In the genomic region with DNA sequence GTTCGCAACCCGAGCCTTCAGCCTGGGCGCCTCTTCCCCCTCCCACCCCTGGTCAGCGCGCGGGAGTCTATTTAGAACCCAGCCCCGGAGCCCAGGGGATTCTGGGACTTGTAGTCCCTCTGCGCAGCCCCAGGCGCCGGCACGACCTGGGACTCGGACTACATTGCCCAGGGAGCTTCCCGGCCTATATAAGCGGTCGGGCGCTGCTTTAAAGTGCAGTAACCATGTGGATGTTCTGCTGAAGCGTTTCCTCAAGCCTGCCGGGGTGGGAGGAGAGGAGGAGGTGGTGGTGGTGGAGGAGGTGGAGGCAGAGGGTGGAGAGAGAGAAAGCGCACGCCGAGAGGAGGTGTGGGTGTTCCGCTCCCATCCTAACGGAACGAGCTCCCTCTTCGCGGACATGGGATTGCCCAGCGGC, we compare ENCODE assay signal across 7 mouse cellular contexts. TPM values are rescaled to one million over a fixed set of nuclear protein-coding genes. Genes with fewer than 3 reads are reported as not detected.
A peak's percentile ranks its signal among the peaks of the same experiment; 100 is the strongest.
DNase-seq lines count a peak whose midpoint lies in the region; ATAC-seq lines count a peak whose summit lies in the region.

A gene (plus strand): TSS at position 216 of the 415 bp plus-strand sequence.

- no peaks in the 10 kb centered on the region for H3K9me3 ChIP-seq in intestine, embryonic 16.5 days (ENCODE audit: control insufficient read depth, low read length)
- no peaks in the 10 kb centered on the region for H3K9me3 ChIP-seq in midbrain, embryonic 11.5 days (ENCODE audit: control insufficient read depth, low read length)

- 0% methylated on average over 27 of the region's 27 CpGs for WGBS in intestine, embryonic 16.5 days
- whole genome bisulfite sequencing in midbrain, embryonic 11.5 days: under 1% methylated on average over 27 of the region's 27 CpGs

- peaks cover 8% of the 10 kb centered on the region for H3K4me1 ChIP-seq in intestine, embryonic 16.5 days (ENCODE audit: control insufficient read depth, insufficient read depth, low read length)
- H3K4me1 ChIP-seq in midbrain, embryonic 11.5 days (ENCODE audit: control insufficient read depth, insufficient read depth, low read length): peaks cover 11% of the 10 kb centered on the region; the same call in 1 of the 2 replicates

- H3K27ac ChIP-seq in intestine, embryonic 16.5 days (ENCODE audit: low read length): peak within 1 kb of the TSS; percentile 66
- no peak within 1 kb of the TSS for H3K27ac ChIP-seq in midbrain, embryonic 11.5 days (ENCODE audit: low read depth, low read length)

- H3K4me2 ChIP-seq in intestine, embryonic 16.5 days (ENCODE audit: low read depth, low read length): peak within 1 kb of the TSS; percentile 83
- peak within 1 kb of the TSS; percentile 64 for H3K4me2 ChIP-seq in midbrain, embryonic 11.5 days

- ATAC-seq in intestine, embryonic 16.5 days: peak; percentile 100
- ATAC-seq in midbrain, embryonic 11.5 days (ENCODE audit: low FRiP score): peak; percentile 100

- no peaks in the 10 kb centered on the region for H3K27me3 ChIP-seq in intestine, embryonic 16.5 days (replicated peaks; ENCODE audit: control insufficient read depth, insufficient read depth, low read length)
- H3K27me3 ChIP-seq in midbrain, embryonic 11.5 days (ENCODE audit: control insufficient read depth, insufficient read depth, low read length): no peaks in the 10 kb centered on the region; the same call in 1 of the 2 replicates

- intact Hi-C loops in left cerebral cortex, postnatal 36 days (cut with DNase I): loop anchor here (2.0 kb wide), 1 partner anchor 28 kb away; a partner anchor contains a TSS

- H3K4me3 ChIP-seq in intestine, embryonic 16.5 days (ENCODE audit: low read length): peak within 1 kb of the TSS; percentile 81
- peak within 1 kb of the TSS; percentile 65 for H3K4me3 ChIP-seq in midbrain, embryonic 11.5 days (ENCODE audit: low read depth, low read length)

- no peaks in the 10 kb centered on the region for H3K36me3 ChIP-seq in intestine, embryonic 16.5 days (ENCODE audit: control insufficient read depth, insufficient read depth, low read length)
- no peaks in the 10 kb centered on the region for H3K36me3 ChIP-seq in midbrain, embryonic 11.5 days (ENCODE audit: control insufficient read depth, insufficient read depth, low read length)

- peak within 1 kb of the TSS; percentile 75 for H3K9ac ChIP-seq in intestine, embryonic 16.5 days (ENCODE audit: low read depth, low read length)
- peak within 1 kb of the TSS; percentile 61 for H3K9ac ChIP-seq in midbrain, embryonic 11.5 days (ENCODE audit: low read length)

- DNase-seq in adrenal gland, adult 8-10 months: peak; percentile 99
- peak; percentile 96 for DNase-seq in embryo, embryonic 9.5 days (ENCODE audit: extremely low spot score)
- peak; percentile 89 to 96 for DNase-seq in gastrocnemius, postnatal 4 days (ENCODE audit: low spot score in 2 of 2)
- peak; percentile 95 for DNase-seq in left cerebral cortex, postnatal 36 days (ENCODE audit: low spot score in 2 of 2)
- peak; percentile 98 for DNase-seq in midbrain, embryonic 11.5 days (ENCODE audit: low spot score, missing footprints)
- DNase-seq in skeletal muscle tissue, adult 2 months (ENCODE audit: low read depth, low spot score): peak; percentile 98

RNA-seq across cellular contexts. Expression of the gene that starts here (rescaled TPM):
- total RNA-seq in adrenal gland, adult 8-10 months (2022): 100 to 1,000 TPM; 131 to 220 (median 161) TPM
- 10 to 100 TPM; 34.0 to 35.5 TPM for total RNA-seq in gastrocnemius, postnatal 4 days (2021)
- polyA plus RNA-seq in intestine, embryonic 16.5 days (2015; fragmentation: Nextera tagmentation; extraction: Ambion mirVana): 5.9 and 6.2 TPM in 2 replicates
- total RNA-seq in left cerebral cortex, postnatal 36 days (2021): 100 to 1,000 TPM; 410 to 414 TPM
- polyA plus RNA-seq in midbrain, embryonic 11.5 days (2014; fragmentation: Nextera tagmentation; extraction: Ambion mirVana): 5.2 and 5.4 TPM in 2 replicates
